Mouse (Mus musculus) thymus, adult 2 months (tissue): ENCODE results near the gene Gm6020.

Experiments used
- CTCF ChIP-seq: fragments of 200-500 bp; IDR thresholded peaks from 2 replicates; pipeline ENCODE4 v1.5.1; 2012; ENCODE audit warnings: mild to moderate bottlenecking, control low read depth, low read length, moderate library complexity, borderline replicate concordance; ENCODE audit not compliant: control insufficient read depth, poor library complexity, insufficient read depth; ENCODE audit errors: extremely low read depth
- POLR2A ChIP-seq: fragments of 200-500 bp; IDR thresholded peaks from 2 replicates; pipeline ENCODE4 v1.6.1; 2012; ENCODE audit warnings: mild to moderate bottlenecking, low read length, control low read depth, moderate library complexity; ENCODE audit not compliant: control insufficient read depth, poor library complexity, insufficient read depth; ENCODE audit errors: extremely low read depth

- TF ChIP-seq CTCF (no peak), POLR2A (no peak)
Measured at GRCm38 (mm10) chr19:61151372-61151700, 32.4 kb upstream of the Gm6020 start.
